Mouse (Mus musculus) c-Kit-positive CD71-positive TER-119-negative erythroid progenitor cells, embryonic 14.5 days (primary cell): ENCODE results near the gene Bcl6b.

Source experiments
- DNase-seq: peaks from one replicate; pipeline ENCODE4 v3.0.0-alpha.2; 2013; ENCODE audit warnings: low read depth

The Bcl6b gene

GRCm38 (mm10) chr11:70212423-70212822, 17.2 kb downstream of the Bcl6b start, which contains the start of gene Slc16a11:
Gene Slc16a11, plus strand, starts transcription at chr11:70212752.
- no peak for DNase-seq

GRCm38 (mm10) chr11:70211972-70212371, 17.6 kb downstream of the Bcl6b start:
- DNase-seq = no peak

GRCm38 (mm10) chr11:70210681-70211080, 18.9 kb downstream of the Bcl6b start:
- DNase-seq = no peak

- no peak for DNase-seq
These were observed 20.7 kb downstream of the Bcl6b start for GRCm38 (mm10) chr11:70208778-70209388.

GRCm38 (mm10) chr11:70207283-70207682, 22.3 kb downstream of the Bcl6b start:
- DNase-seq = no peak

GRCm38 (mm10) chr11:70206801-70207200, 22.8 kb downstream of the Bcl6b start:
- no peak for DNase-seq

GRCm38 (mm10) chr11:70201691-70202090, 27.9 kb downstream of the Bcl6b start:
- DNase-seq = peak; percentile 63

GRCm38 (mm10) chr11:70200036-70200608, 29.5 kb downstream of the Bcl6b start:
- DNase-seq = no peak

GRCm38 (mm10) chr11:70199107-70199506, 30.5 kb downstream of the Bcl6b start:
- no peak for DNase-seq

- DNase-seq = no peak
These were observed 31.3 kb downstream of the Bcl6b start for GRCm38 (mm10) chr11:70198332-70198731.

GRCm38 (mm10) chr11:70193354-70194285, 36.0 kb downstream of the Bcl6b start:
- no peak for DNase-seq

GRCm38 (mm10) chr11:70192157-70192556, 37.4 kb downstream of the Bcl6b start:
- DNase-seq = no peak

- no peak for DNase-seq
These were observed 38.4 kb downstream of the Bcl6b start for GRCm38 (mm10) chr11:70191188-70191587.

- DNase-seq = no peak
These were observed 40.1 kb downstream of the Bcl6b start for GRCm38 (mm10) chr11:70189319-70190134.

- no peak for DNase-seq
These were observed 44.5 kb downstream of the Bcl6b start for GRCm38 (mm10) chr11:70185120-70185519.

GRCm38 (mm10) chr11:70180496-70180895, 49.1 kb downstream of the Bcl6b start:
- DNase-seq = no peak

GRCm38 (mm10) chr11:70179401-70179800, 50.2 kb downstream of the Bcl6b start:
- DNase-seq = no peak

GRCm38 (mm10) chr11:70178756-70179155, 50.8 kb downstream of the Bcl6b start:
- DNase-seq = no peak

GRCm38 (mm10) chr11:70178311-70178710, 51.3 kb downstream of the Bcl6b start:
- DNase-seq = no peak

GRCm38 (mm10) chr11:70177647-70178046, 52.0 kb downstream of the Bcl6b start:
- no peak for DNase-seq

GRCm38 (mm10) chr11:70174491-70174890, 55.1 kb downstream of the Bcl6b start:
- no peak for DNase-seq
